Mouse (Mus musculus): Measurements from ENCODE around the gene Sirpb1c. TPM values are rescaled to one million over a fixed set of nuclear protein-coding genes. Genes with fewer than 3 reads are reported as not detected.
A peak's percentile ranks its signal among the peaks of the same experiment; 100 is the strongest.
"Not testable (repeated sequence)": the region's sequence is repeated elsewhere in the genome, so short reads cannot be mapped to it uniquely, and the experiment has no call there.

The Sirpb1c gene
- polyA plus RNA-seq (2015; fragmentation: Nextera tagmentation; extraction: Ambion mirVana), result not detected in 2 replicates

DNA sequence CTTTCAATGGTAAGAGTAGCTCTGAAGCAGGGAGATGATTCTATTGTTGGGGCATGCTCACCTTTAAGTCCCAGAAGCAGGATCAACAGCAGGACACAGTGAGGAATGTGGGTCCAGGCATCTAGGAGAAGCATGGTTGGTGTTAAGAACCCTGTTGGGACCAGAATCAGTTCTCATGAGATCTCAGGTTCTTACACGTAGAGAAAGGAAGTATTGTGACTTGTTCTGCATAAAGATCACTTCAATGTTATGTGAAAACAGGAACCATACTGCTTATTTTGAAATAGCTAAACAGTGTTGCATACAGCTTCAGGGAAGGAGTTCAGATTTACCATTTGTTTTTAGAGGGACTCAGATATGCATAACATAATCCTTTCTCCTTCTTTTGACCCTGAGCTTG is at the start of gene Sirpb1c:
TSS of gene Sirpb1c (minus strand) at position 249 of the 400 bp plus-strand sequence.
- not testable (repeated sequence) for H3K4me3 ChIP-seq; H3K9me3 ChIP-seq; H3K4me1 ChIP-seq (replicated peaks); ATAC-seq (ENCODE audit: low FRiP score, low read depth); H3K9ac ChIP-seq; H3K36me3 ChIP-seq; H3K27ac ChIP-seq (replicated peaks); H3K4me2 ChIP-seq; H3K27me3 ChIP-seq
- WGBS, result 81% methylated on average over 1 of the region's 1 CpGs

DNA sequence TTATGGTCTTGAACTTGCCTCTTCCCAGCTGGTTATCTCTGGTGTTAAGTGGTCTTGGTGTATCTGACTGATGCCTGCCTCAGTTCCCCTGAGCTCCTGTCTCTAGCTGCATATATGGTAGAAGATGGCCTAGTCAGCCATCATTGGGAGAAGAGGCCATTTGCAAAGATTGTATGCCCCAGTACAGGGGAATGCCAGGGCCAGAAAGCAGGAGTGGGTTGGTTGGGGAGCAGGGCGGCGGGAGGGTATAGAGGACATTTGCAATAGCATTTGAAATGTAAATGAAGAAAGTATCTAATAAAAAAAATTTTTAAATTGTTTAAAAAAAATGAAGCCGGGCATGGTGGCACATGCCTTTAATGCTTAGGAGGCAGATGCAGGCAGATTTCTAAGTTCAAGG is 38.1 kb upstream of the Sirpb1c start:
- no peak for ATAC-seq (ENCODE audit: low FRiP score, low read depth)
- Histone ChIP-seq H3K4me1 (replicated peaks) (no peaks in the 10 kb centered on the region), H3K9me3 (no peaks in the 10 kb centered on the region), H3K9ac (no peak overlapping the region), H3K36me3 (no peaks in the 10 kb centered on the region), H3K27me3 (no peaks in the 10 kb centered on the region), H3K4me2 (no peak overlapping the region), H3K27ac (replicated peaks) (no peak overlapping the region), H3K4me3 (no peak overlapping the region)
- WGBS, result 88% methylated on average over 3 of the region's 3 CpGs

DNA sequence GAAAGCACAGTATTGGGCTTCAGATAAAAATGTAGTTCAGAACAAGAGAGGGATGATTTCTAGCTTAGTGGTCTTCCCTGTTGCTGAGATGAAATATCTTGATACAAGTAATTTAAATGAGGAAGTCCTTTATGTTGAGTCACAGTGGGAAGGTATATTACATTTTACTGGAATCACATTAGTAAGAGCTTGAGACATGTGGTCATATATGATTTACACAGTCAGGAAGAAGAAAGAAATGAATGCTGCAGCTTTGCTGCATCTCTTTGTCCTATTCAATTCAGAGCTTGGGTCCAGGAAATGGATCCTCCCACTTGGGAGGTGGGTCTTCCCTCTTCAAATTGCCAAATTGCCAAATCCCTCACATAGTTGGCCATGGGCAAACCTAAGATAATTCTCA is 7.4 kb upstream of the Sirpb1c start:
- not testable (repeated sequence) for H3K9ac ChIP-seq; H3K4me3 ChIP-seq; H3K4me2 ChIP-seq; H3K9me3 ChIP-seq; H3K36me3 ChIP-seq; ATAC-seq (ENCODE audit: low FRiP score, low read depth); H3K27me3 ChIP-seq; H3K27ac ChIP-seq (replicated peaks); H3K4me1 ChIP-seq (replicated peaks)

DNA sequence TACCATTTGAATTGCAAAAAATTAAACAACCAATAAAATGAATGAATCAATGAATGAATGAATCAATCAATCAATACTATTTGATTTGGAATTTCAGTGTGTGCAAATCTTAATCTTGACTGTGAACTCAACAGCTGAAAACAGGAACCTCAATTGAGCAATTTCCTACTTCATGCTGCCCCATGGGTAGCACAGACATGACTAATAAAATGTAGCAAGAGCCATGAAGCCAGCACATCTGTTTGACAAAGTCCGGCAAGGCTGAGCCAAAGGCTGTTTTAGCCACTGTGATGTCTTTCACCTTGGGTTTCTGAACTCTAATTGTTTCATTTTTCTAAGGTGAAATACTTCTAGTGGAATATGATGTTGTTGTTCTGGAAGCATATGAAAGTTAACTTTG is 1.6 kb upstream of the Sirpb1c start:
- no peak overlapping the region for H3K4me3 ChIP-seq
- no peaks in the 10 kb centered on the region for H3K36me3 ChIP-seq
- no peak overlapping the region for H3K9ac ChIP-seq
- H3K27me3 ChIP-seq, result no peaks in the 10 kb centered on the region
- H3K4me1 ChIP-seq (replicated peaks), result no peaks in the 10 kb centered on the region
- WGBS, result 93% methylated on average over 1 of the region's 1 CpGs
- no peak overlapping the region for H3K4me2 ChIP-seq
- no peaks in the 10 kb centered on the region; the same call in 1 of the 2 replicates for H3K9me3 ChIP-seq
- no peak overlapping the region for H3K27ac ChIP-seq (replicated peaks)
- no peak for ATAC-seq (ENCODE audit: low FRiP score, low read depth)

DNA sequence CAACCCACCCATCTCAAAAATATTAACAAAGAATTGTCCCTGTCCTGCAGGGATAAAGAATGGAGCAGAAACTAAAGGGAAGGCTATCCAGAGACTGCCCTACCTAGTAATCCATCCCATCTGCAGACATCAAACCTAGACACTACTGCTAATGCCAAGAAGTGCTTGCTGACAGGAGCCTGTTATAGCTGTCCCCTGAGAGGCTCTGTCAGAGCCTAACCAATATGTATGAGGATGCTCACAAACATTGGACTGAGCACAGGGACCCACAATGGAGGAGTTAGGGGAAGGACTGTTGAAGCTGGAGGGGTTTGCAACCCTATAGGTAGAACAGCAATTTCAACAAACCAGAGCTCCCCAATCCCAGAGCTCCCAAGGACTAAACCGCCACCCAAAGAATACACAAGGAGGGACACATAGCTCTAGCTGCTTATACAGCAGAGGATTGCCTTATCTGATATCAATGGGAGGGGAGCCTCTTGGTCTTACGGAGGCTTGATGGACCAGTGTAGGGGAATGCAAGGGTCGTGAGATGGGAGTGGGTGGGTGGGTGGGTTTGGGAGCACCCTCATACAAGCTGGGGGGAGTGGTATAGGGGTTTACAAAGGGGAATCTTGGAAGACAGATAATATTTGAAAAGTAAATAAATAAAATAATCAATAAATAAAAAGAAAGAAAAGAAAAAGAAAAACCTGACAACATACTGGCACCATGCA is 838 bp downstream of the Sirpb1c start:
- Histone ChIP-seq H3K4me3 (no peak overlapping the region), H3K4me2 (no peak overlapping the region), H3K27me3 (no peaks in the 10 kb centered on the region), H3K9me3 (no peaks in the 10 kb centered on the region; the same call in 1 of the 2 replicates), H3K9ac (no peak overlapping the region), H3K36me3 (no peaks in the 10 kb centered on the region), H3K4me1 (replicated peaks) (no peaks in the 10 kb centered on the region), H3K27ac (replicated peaks) (no peak overlapping the region)
- 80% methylated on average over 3 of the region's 3 CpGs for WGBS
- ATAC-seq (ENCODE audit: low FRiP score, low read depth), result 0 out of 2 replicates have a peak, but pooled peaks have one; percentile 30

DNA sequence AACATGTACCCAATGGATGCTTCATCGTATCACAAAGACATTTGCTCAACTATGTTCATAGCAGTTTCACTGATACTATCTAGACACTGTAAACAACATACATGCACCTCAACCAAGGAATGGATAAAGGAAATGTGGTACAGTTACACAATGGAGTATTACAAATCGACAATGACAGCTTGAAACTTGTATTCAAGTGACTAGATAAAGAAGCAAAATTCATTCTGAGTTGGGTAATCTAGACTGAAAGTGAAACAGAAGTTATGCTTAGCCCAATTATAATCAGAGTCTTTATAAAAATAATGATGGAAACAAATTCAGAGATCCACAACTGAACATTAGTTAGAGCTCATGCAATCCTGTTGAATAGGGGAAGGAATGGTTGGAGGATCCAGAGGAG is 74.7 kb downstream of the Sirpb1c start:
- not testable (repeated sequence) for H3K4me1 ChIP-seq (replicated peaks); H3K4me3 ChIP-seq; H3K36me3 ChIP-seq; H3K9me3 ChIP-seq; H3K27me3 ChIP-seq; H3K9ac ChIP-seq; H3K4me2 ChIP-seq; ATAC-seq (ENCODE audit: low FRiP score, low read depth); H3K27ac ChIP-seq (replicated peaks)
- 70% methylated on average over 2 of the region's 2 CpGs for WGBS

Other genes with a start within 250 kb of the Sirpb1c start
- not detected in 2 replicates for gene Gm5150, start 157.9 kb upstream of the Sirpb1c start, polyA plus RNA-seq (2015; fragmentation: Nextera tagmentation; extraction: Ambion mirVana)